Mouse (Mus musculus): Measurements from ENCODE around the gene Pde10a. TPM values are rescaled to one million over a fixed set of nuclear protein-coding genes. Genes with fewer than 3 reads are reported as not detected.

Pde10a gene
- polyA plus RNA-seq, 1 experiment from 2014 or later = 12.5 TPM

DNA sequence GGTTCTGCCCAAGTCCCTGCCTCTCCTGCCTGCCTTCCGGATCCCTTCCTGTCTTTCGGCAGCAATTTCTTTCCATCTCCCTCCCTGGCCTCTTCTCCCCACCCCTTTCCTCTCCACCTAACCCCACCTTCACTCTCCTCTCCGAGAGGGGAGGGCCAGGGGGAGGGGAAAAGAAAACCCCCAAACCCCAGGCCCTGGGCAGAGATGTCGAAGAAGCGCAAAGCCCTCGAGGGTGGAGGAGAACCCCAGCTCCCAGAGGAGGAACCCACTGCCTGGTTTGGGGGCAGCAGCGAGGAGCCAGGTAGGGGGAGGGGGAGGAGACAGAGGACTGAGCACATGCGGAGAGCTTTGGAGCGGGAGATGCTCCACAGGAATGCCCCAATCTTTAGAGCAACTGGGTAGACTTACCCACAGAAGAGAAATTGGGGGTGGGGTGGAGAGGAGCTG is 1.7 kb downstream of the Pde10a start:
- peak overlapping the region; percentile 97; the same call in 1 of the 2 replicates for H3K4me2 ChIP-seq

DNA sequence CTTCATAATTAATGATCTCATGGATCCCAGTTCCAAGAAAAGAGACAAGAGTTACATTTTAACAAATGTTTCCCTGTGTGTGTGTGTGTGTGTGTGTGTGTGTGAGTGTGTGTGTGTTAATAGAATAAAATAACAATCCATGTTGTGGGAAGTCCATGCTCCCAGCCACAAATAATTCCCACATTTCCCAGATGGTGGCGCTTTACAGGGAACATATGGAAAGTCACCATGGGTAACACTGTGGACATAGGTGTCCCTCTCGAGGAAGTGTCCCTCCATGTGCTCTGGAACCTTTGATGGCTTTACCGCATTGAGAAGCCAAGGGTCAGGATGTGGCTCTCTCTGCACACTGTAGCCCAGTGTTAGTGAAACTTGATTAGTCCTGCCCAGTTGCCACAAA is 3.5 kb downstream of the Pde10a start:
- Histone ChIP-seq H3K27ac (replicated peaks) (no peak overlapping the region), H3K4me3 (replicated peaks) (no peak overlapping the region), H3K9me3 (replicated peaks) (no peaks in the 10 kb centered on the region), H3K36me3 (no peaks in the 10 kb centered on the region), H3K27me3 (replicated peaks) (peaks cover 17% of the 10 kb centered on the region), H3K4me1 (peaks cover 26% of the 10 kb centered on the region), H3K4me2 (no peak overlapping the region), H3K9ac (replicated peaks) (no peak overlapping the region)
- 81% methylated on average over 3 of the region's 3 CpGs for WGBS
- no peak for ATAC-seq (ENCODE audit: low FRiP score)

More for the DNA sequence above, 1.7 kb downstream of the Pde10a start:
- ATAC-seq (ENCODE audit: low FRiP score) = no peak
- Histone ChIP-seq H3K4me3 (replicated peaks) (no peak overlapping the region), H3K36me3 (no peaks in the 10 kb centered on the region), H3K27ac (replicated peaks) (no peak overlapping the region), H3K27me3 (replicated peaks) (peaks cover 17% of the 10 kb centered on the region), H3K4me1 (peaks cover 34% of the 10 kb centered on the region), H3K9me3 (replicated peaks) (no peaks in the 10 kb centered on the region), H3K9ac (replicated peaks) (no peak overlapping the region)
- 29% methylated on average over 8 of the region's 9 CpGs for WGBS

DNA sequence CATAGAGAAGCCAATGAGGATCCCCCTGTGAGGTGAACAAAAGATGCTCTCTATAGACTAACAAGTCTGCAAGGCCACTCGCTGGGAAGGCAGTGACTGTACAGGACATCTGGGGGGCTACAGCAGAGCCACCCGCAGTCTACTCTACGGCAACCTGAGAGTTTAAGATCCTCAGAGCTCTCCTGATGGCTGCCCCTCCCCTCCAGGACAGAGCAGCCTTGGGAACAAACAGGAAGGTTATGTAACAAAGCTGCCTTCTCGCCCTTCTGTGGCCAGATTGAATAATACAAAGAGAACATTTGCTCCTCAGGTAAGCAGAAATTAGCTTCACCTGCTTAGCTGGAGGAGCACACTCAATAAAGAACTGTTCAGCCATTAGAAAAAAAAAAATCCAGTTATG is 7.4 kb downstream of the Pde10a start:
- peaks cover 4% of the 10 kb centered on the region; the same call in 1 of the 2 replicates for H3K27me3 ChIP-seq (replicated peaks)
- 76% methylated on average over 4 of the region's 4 CpGs for WGBS
- no peak overlapping the region for H3K9ac ChIP-seq (replicated peaks)
- H3K4me3 ChIP-seq (replicated peaks) = no peak overlapping the region
- no peaks in the 10 kb centered on the region for H3K9me3 ChIP-seq (replicated peaks)
- ATAC-seq (ENCODE audit: low FRiP score) = no peak
- H3K36me3 ChIP-seq = no peaks in the 10 kb centered on the region
- H3K4me1 ChIP-seq = no peaks in the 10 kb centered on the region
- H3K4me2 ChIP-seq = no peak overlapping the region
- H3K27ac ChIP-seq (replicated peaks) = no peak overlapping the region

DNA sequence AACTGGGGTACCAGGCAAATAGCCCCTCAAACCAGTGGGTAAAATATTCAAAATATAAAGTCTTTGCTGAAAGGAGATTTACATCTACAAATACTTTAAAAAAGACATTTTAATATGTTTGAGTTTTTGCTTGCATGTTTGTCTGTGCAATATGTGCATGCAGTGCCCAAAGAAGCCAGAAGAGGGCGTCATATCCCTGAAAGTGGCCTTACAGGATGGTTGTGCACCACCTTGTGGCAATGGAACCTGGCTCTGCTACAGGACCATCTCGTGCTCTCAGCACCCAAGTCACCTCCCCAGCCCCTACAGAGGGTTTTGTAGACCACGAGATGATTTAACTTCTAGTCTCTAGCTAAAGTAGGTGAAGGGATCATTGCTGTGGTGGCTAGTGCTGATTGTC is 8.7 kb downstream of the Pde10a start:
- Histone ChIP-seq H3K9me3 (replicated peaks) (no peaks in the 10 kb centered on the region), H3K27me3 (replicated peaks) (no peaks in the 10 kb centered on the region), H3K36me3 (no peaks in the 10 kb centered on the region), H3K9ac (replicated peaks) (no peak overlapping the region), H3K4me2 (no peak overlapping the region), H3K27ac (replicated peaks) (no peak overlapping the region), H3K4me1 (no peaks in the 10 kb centered on the region), H3K4me3 (replicated peaks) (no peak overlapping the region)
- no peak for ATAC-seq (ENCODE audit: low FRiP score)
- WGBS = 52% methylated on average over 3 of the region's 3 CpGs

DNA sequence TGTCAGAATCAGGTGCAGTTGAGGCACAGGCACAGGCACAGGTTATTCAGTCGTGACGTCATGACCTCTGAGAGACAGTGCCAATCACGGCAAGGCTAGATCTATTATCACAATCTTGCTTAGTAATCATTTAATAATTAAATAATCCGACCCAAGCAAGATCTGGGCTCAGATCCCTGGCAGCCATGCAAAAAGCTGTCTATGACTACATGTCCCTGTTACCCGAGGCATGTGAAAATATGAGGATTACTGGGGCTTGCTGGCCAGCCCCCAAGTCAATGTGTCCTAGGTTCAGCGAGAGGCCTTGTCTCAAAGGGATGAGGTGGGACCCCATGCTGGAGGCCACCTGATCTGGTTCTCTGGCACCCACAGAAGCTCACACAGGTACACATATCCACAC is 11.3 kb downstream of the Pde10a start:
- Histone ChIP-seq H3K36me3 (no peaks in the 10 kb centered on the region), H3K4me1 (no peaks in the 10 kb centered on the region), H3K4me3 (replicated peaks) (no peak overlapping the region), H3K27ac (replicated peaks) (no peak overlapping the region), H3K9me3 (replicated peaks) (no peaks in the 10 kb centered on the region), H3K4me2 (no peak overlapping the region), H3K9ac (replicated peaks) (no peak overlapping the region), H3K27me3 (replicated peaks) (no peaks in the 10 kb centered on the region)
- 88% methylated on average over 6 of the region's 6 CpGs for WGBS
- ATAC-seq (ENCODE audit: low FRiP score) = no peak

DNA sequence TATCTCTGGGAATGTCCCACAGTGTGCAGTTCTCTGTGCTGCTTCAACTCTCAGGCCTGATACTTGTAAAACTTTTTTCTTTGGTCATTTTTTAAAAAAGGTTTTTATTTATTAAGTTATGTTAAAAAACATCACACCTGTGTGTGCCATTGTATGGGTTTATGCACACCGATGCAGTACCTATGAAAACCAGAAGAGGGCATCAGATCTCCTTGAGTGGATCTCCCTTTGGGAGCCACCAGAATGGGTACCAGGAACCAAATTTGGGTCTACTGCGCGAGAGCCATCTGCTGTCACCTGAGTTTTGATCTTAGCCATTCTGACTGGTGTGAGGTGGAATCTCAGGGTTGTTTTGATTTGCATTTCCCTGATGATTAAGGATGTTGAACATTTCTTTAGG is 12.9 kb downstream of the Pde10a start:
- ATAC-seq (ENCODE audit: low FRiP score) = no peak

DNA sequence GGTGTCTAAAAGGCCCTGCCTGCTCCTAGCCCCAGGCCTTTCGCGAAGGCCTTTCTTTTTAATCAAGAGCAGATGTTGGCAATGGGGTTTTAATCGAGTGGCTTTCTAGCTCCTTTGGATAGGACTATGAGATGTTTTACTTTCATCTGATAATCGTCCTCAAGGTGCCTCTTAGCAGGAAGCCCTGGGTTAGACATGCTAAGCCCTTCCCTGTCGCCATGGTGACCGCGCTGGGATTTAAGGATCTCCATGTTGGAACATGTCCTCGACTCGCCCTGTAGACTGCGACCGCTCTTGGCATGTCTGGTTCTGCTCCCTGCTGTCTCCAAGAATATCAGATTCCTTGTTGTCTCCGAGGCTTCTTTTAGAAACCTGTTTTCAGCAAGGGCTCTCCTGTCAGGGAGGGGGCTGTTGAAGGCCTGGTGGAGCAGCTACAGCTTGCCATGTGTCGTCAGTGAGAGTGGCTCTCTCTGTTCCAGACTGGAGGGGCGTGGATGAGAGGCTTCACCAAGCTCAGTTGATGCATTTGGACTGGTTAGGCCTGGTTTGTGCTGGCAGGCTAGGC is 16.9 kb downstream of the Pde10a start:
- H3K9ac ChIP-seq (replicated peaks) = no peak overlapping the region
- H3K4me3 ChIP-seq (replicated peaks) = no peak overlapping the region
- no peak overlapping the region for H3K27ac ChIP-seq (replicated peaks)
- no peaks in the 10 kb centered on the region for H3K9me3 ChIP-seq (replicated peaks)
- H3K36me3 ChIP-seq = no peaks in the 10 kb centered on the region
- H3K4me2 ChIP-seq = no peak overlapping the region
- 75% methylated on average over 14 of the region's 14 CpGs for WGBS
- ATAC-seq (ENCODE audit: low FRiP score) = no peak
- H3K27me3 ChIP-seq (replicated peaks) = no peaks in the 10 kb centered on the region
- no peaks in the 10 kb centered on the region for H3K4me1 ChIP-seq

More for the DNA sequence above, 12.9 kb downstream of the Pde10a start:
- Histone ChIP-seq H3K27me3 (replicated peaks) (no peaks in the 10 kb centered on the region), H3K4me3 (replicated peaks) (no peak overlapping the region), H3K9ac (replicated peaks) (no peak overlapping the region), H3K4me2 (no peak overlapping the region), H3K4me1 (no peaks in the 10 kb centered on the region), H3K27ac (replicated peaks) (no peak overlapping the region), H3K9me3 (replicated peaks) (no peaks in the 10 kb centered on the region), H3K36me3 (no peaks in the 10 kb centered on the region)
- 73% methylated on average over 3 of the region's 3 CpGs for WGBS

DNA sequence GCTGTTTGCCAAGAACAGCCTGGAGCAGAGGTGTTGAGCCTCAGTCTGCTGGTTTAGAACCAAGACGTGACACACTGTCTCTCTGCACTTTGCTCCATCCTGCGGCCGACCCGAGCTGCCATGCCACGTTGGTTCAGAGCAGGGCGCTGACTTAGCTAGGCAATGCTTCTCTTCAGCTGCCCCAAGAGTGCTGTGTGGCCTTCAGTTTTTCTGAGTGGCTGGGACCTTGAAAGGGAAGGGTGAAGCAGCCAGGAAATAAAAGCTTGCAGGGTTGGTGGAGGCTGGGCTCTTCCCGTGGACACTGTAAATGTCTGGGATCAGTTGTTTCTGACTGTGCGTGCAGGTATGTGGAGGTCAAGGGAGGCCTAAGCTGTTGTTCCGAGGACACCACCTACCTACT is 21.2 kb downstream of the Pde10a start:
- H3K4me3 ChIP-seq (replicated peaks) = no peak overlapping the region
- WGBS = 84% methylated on average over 9 of the region's 9 CpGs
- no peaks in the 10 kb centered on the region for H3K4me1 ChIP-seq
- H3K27me3 ChIP-seq (replicated peaks) = no peaks in the 10 kb centered on the region
- H3K27ac ChIP-seq (replicated peaks) = no peak overlapping the region
- H3K9me3 ChIP-seq (replicated peaks) = no peaks in the 10 kb centered on the region
- H3K9ac ChIP-seq (replicated peaks) = no peak overlapping the region
- no peaks in the 10 kb centered on the region for H3K36me3 ChIP-seq
- H3K4me2 ChIP-seq = no peak overlapping the region
- ATAC-seq (ENCODE audit: low FRiP score) = no peak

DNA sequence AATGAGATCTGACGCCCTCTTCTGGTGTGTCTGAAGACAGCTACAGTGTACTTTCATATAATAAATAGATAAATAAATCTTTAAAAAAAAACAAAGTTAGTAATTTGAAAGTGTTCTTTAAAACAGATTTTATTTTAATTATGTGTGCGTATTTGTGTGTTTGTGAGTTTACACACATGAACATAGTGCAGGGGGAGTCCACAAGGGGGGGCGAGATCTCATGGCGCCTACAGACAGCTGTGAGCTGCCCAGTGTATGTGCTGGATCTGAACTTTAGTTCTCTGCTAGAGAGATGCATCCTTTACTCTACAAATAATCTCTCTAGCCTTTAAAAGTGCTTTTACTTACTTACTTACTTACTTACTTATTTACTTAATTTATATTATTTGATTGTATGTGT is 23.6 kb downstream of the Pde10a start:
- 89% methylated on average over 4 of the region's 4 CpGs for WGBS
- no peak for ATAC-seq (ENCODE audit: low FRiP score)
- no peak overlapping the region for H3K27ac ChIP-seq (replicated peaks)
- H3K4me2 ChIP-seq = no peak overlapping the region
- no peak overlapping the region for H3K4me3 ChIP-seq (replicated peaks)
- no peaks in the 10 kb centered on the region for H3K9me3 ChIP-seq (replicated peaks)
- H3K36me3 ChIP-seq = no peaks in the 10 kb centered on the region
- no peak overlapping the region for H3K9ac ChIP-seq (replicated peaks)
- H3K27me3 ChIP-seq (replicated peaks) = no peaks in the 10 kb centered on the region
- H3K4me1 ChIP-seq = no peaks in the 10 kb centered on the region

DNA sequence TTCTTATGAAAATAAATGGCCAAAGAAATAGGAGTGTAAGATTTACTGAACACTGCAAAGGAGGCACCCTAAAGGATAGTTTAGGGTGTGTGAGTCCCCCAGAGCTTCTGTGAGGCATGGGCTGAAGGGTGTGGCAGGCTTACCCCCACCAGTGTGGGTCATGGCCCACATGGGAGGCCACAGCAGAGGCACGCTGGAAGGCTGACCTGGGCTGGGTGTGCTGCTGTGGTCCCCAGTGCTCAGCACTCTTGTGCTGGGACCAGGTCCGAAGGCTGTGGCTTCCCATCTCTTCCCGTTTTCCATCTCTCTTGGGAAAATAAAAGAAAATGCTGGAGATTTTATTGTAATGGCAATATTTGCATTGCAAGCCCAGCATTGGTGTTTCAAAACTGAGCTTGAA is 26.5 kb downstream of the Pde10a start:
- H3K4me3 ChIP-seq (replicated peaks) = no peak overlapping the region
- no peaks in the 10 kb centered on the region for H3K4me1 ChIP-seq
- no peak overlapping the region for H3K4me2 ChIP-seq
- WGBS = 75% methylated on average over 3 of the region's 3 CpGs
- H3K27me3 ChIP-seq (replicated peaks) = no peaks in the 10 kb centered on the region
- no peaks in the 10 kb centered on the region for H3K9me3 ChIP-seq (replicated peaks)
- ATAC-seq (ENCODE audit: low FRiP score) = no peak
- H3K27ac ChIP-seq (replicated peaks) = no peak overlapping the region
- no peaks in the 10 kb centered on the region for H3K36me3 ChIP-seq
- no peak overlapping the region for H3K9ac ChIP-seq (replicated peaks)

DNA sequence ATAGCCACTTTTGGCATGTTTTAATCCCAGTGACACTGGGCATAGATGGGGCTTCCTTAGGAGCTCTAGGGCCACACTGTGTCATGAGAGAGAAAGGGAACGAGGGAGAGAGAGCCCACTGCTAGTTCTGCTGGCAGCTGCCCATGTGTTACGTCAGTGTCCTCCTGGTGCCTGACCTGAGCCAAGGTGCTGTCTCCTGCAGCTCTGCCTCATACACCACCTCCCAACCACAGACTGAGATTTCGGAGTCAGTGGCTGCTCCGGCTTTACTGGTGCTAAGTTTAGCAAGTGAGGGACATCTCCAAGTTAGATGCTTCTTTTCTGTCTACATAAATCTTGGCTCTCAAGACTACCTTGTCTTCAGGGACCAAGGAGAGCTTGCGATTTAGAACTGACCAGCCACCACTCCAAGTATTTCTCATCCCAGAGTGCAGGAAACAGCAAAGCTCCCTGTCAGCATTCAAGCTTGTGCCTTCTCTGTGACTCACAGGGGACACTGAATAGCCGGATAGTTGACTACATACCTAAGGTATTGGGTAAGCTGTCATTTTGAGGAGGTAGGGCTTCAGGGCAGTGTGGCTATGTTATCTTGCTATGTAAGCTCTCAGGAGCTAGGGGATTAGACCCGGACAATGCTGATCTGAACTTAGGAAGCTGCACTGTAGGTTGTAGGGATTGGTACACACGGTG is 27.3 kb downstream of the Pde10a start:
- Histone ChIP-seq H3K27me3 (replicated peaks) (no peaks in the 10 kb centered on the region), H3K9me3 (replicated peaks) (no peaks in the 10 kb centered on the region), H3K4me1 (no peaks in the 10 kb centered on the region), H3K36me3 (no peaks in the 10 kb centered on the region), H3K4me3 (replicated peaks) (no peak overlapping the region), H3K27ac (replicated peaks) (no peak overlapping the region), H3K9ac (replicated peaks) (no peak overlapping the region), H3K4me2 (no peak overlapping the region)
- ATAC-seq (ENCODE audit: low FRiP score) = no peak
- WGBS = 89% methylated on average over 8 of the region's 8 CpGs

DNA sequence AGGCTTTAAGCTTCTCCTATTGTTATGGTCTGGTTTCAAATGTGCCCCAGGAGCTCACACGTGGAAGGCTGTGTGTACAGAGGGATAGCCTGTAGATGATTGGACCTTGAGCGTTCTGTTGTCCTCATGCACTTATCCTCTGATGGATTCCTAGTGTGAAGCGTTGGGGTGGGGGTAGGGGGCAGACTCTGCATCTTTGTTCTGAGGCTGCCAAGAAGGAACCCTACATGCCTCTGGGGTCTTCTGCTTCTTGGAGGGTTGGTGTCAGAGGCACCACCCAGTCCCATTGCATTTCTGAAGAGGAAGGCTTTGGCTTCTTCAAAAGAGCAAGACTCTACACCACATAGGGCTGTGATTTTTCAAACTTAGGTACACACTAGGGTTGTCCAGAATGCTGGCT is 28.4 kb downstream of the Pde10a start:
- Histone ChIP-seq H3K4me2 (no peak overlapping the region), H3K4me1 (no peaks in the 10 kb centered on the region), H3K27ac (replicated peaks) (no peak overlapping the region), H3K9me3 (replicated peaks) (no peaks in the 10 kb centered on the region), H3K27me3 (replicated peaks) (no peaks in the 10 kb centered on the region), H3K9ac (replicated peaks) (no peak overlapping the region), H3K36me3 (no peaks in the 10 kb centered on the region), H3K4me3 (replicated peaks) (no peak overlapping the region)
- ATAC-seq (ENCODE audit: low FRiP score) = no peak
- 78% methylated on average over 3 of the region's 3 CpGs for WGBS

All from neural tube, embryonic 15.5 days (tissue).